Mouse (Mus musculus) gastrocnemius, adult 2 months (tissue): ENCODE results near the gene Shc1. TPM values are rescaled to one million over a fixed set of nuclear protein-coding genes. Genes with fewer than 3 reads are reported as not detected.
A peak's percentile ranks its signal among the peaks of the same experiment; 100 is the strongest.

ENCODE experiments used
- DNase-seq: peaks from one replicate; pipeline ENCODE4 v3.0.0; 2022
- H3K27ac ChIP-seq: fragments of 200-600 bp; 2 replicates; pipeline ENCODE4 v1.8.1; 2022; ENCODE audit warnings: mild to moderate bottlenecking
- H3K4me3 ChIP-seq: fragments of 200-600 bp; 2 replicates; pipeline ENCODE4 v1.8.1; 2022; ENCODE audit warnings: mild to moderate bottlenecking, moderate library complexity
- CTCF ChIP-seq: fragments of 200-600 bp; IDR thresholded peaks from 2 replicates; pipeline ENCODE4 v1.8.1; 2022; ENCODE audit warnings: antibody characterized with exemption, mild to moderate bottlenecking, moderate library complexity
- intact Hi-C: fragments of 180-260 bp; cut with DNase I; formaldehyde crosslinking; loops from one replicate; pipeline ENCODE4 v1.15.1; 2025
- total RNA-seq, 2 experiments: library from RNA; stranded (reverse); gene quantifications; 2 replicates each; pipeline ENCODE4 v1.2.3; 2021

Gene Shc1
- total RNA-seq, 2 experiments from 2014 or later, result 15.0 to 17.2 TPM

GRCm38 (mm10) chr3:89411490-89412393 lies 6.5 kb upstream of the Shc1 start, which contains the start of gene Flad1:
Gene Flad1, minus strand, starts transcription at chr3:89411870.
- TF ChIP-seq CTCF, result no peak
- intact Hi-C loops, result loop anchor here (2.0 kb wide), 1 partner anchor 15 kb away; no protein-coding TSS in a partner anchor
- peak within 1 kb of the TSS; percentile 91 for H3K27ac ChIP-seq
- peak; percentile 95 for DNase-seq
- H3K4me3 ChIP-seq, result peak within 1 kb of the TSS; percentile 91

DNA sequence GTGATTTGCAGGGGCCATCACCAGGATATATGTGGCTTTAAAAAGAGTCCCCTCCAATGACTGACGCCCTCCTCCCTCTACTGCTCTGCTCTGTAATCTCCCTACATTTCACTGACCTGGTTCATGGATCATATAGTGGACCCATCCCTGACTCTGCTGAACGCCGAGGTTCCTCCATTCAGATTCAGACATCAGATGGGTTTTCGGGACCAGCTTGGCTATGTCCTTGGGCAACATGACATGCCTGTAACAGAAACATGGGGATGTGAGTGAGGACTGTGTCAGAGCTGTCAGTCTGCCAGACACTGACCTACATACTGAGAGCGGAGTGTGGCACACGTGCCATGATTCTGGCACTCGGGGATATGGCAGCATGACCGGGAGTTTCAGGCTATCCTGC lies 2.1 kb upstream of the Shc1 start:
- intact Hi-C loops, result no loop called here
- no peak overlapping the region for H3K4me3 ChIP-seq
- TF ChIP-seq CTCF, result no peak
- DNase-seq, result no peak
- H3K27ac ChIP-seq, result no peak overlapping the region

- no peak for DNase-seq
- intact Hi-C loops, result no loop called here
- no peak for TF ChIP-seq CTCF
These were observed 1.1 kb upstream of the Shc1 start for GRCm38 (mm10) chr3:89417131-89417530.

DNA sequence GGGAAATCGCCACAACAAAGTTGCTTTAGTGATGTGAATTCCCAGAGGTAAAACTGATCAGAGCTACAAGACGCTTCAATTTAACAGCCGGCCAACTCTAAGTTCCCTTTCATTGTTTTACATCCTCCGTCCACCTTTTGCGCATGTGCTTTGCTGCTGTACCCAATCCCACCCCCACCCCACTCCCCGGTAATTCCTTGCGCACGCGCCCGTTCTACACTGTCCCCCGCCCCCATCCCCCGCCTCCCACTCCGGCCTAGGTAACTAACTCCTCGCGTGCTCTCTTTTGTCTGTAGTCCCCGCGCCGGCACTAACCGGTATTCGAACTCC lies 438 bp upstream of the Shc1 start:
- peak overlapping the region; percentile 94 for H3K27ac ChIP-seq
- intact Hi-C loops, result no loop called here
- no peak for DNase-seq
- TF ChIP-seq CTCF, result no peak
- H3K4me3 ChIP-seq, result peak overlapping the region; percentile 85

More at GRCm38 (mm10) chr3:89417131-89417530, 1.1 kb upstream of the Shc1 start:
- H3K27ac ChIP-seq, result no peak overlapping the region
- H3K4me3 ChIP-seq, result peak overlapping the region; percentile 85

DNA sequence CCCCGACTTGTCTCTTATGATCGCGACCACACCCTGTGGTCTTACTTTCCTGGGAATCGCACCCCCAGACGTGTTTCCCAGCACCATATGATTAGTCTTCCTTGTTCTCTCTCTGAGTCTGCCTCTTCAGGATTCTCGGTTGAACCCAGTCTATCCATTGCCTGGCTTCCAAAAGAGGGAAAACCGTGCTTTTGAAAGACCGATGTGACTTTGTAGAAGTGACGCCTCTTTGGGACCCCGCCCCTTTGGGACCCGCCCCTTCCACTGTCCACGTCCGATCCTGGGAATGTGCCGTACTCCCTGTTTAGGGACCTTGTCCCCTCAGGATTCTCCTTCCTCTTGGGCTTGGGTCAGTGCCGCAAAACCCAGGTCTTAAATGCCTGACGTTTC lies 613 bp downstream of the Shc1 start:
- intact Hi-C loops, result no loop called here
- DNase-seq, result peak; percentile 86
- Histone ChIP-seq H3K4me3 (peak overlapping the region; percentile 85), H3K27ac (peak overlapping the region; percentile 94)
- no peak for TF ChIP-seq CTCF

DNA sequence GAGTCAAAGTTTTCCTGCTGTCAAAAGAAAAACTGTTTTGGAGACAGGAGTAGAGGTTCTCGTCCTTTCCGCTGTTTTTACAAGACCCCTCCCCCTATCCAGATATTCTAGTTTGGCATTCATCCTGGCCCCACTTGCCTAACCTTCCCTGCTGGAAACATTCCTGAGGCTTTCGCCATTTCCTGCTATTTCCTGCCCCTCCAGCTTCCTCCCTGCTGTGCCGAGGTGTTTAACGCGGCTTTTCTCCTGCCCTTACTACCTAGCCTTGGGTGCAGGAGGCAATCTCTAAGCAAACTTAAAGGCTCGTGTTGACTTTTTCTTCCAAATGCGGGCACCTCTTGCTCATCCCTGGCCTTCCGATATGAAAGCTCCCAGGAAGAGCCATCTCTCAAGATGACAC lies 1.3 kb downstream of the Shc1 start:
- TF ChIP-seq CTCF, result no peak
- Histone ChIP-seq H3K27ac (peak overlapping the region; percentile 94), H3K4me3 (peak overlapping the region; percentile 85)
- intact Hi-C loops, result no loop called here
- DNase-seq, result peak; percentile 67

- no peak for DNase-seq
- Histone ChIP-seq H3K4me3 (peak overlapping the region; percentile 85), H3K27ac (peak overlapping the region; percentile 94)
- no peak for TF ChIP-seq CTCF
- intact Hi-C loops, result no loop called here
These were observed 1.7 kb downstream of the Shc1 start for GRCm38 (mm10) chr3:89419981-89420380.

DNA sequence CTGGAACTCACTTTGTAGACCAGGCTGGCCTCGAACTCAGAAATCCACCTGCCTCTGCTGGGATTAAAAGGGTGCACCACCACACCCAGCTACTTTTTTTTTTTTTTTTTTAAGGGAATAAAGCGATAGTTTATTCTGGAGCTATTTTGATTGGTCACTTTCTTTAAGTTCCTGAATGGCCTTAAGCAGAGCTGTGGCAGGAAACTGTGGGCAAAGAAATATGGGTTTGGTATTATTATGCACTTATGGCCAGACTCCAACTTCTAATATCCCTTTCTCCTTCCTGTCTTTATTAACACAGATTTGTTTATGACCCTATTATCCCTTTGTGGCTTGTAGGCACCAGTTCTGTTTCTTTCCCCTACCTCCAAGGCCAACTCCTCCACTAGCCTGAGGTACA lies 2.2 kb downstream of the Shc1 start:
- no peak for DNase-seq
- Histone ChIP-seq H3K4me3 (peak overlapping the region; percentile 67), H3K27ac (peak overlapping the region; percentile 94)
- TF ChIP-seq CTCF, result no peak
- intact Hi-C loops, result no loop called here

DNA sequence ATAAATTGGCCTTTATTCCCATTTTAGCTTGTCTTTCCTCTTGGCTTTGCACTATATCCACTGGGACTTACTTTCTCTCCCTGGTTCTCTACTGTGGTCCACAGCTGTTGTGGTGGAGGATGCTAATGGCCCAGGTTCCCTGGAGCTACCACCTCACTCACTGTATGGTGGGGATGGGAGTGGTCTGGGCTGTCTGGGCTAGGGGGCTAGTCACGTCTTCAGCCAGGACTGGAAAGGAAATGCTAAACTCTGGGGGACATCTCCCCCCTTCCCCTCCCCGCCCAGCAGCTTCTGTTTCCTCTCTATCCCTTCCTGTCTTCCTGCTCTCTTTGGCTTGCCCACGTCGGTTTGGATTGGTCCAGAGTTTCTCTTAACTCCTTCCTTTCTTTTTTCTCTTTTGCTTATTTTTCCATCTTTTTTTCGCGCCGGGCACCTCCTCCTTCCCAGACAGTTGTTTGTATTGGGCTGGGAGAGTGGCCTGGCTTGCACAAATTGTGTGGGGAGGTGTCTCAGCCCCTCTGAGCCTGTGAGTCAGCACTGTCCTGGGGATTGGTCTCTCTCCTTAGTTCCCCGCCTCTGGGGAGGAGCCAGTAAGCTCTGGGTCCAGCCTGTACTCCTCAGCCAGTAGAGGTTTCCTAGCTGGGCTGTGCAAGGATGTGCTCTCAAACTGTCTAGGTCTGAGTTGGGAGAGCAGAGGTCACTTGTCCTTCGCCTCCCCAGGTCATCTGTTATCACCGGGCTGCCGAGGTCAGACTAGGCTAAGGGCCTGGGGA lies 2.9 kb downstream of the Shc1 start:
- peak; percentile 90 for DNase-seq
- Histone ChIP-seq H3K27ac (peak overlapping the region; percentile 94), H3K4me3 (peak overlapping the region; percentile 67)
- intact Hi-C loops, result no loop called here
- no peak for TF ChIP-seq CTCF

DNA sequence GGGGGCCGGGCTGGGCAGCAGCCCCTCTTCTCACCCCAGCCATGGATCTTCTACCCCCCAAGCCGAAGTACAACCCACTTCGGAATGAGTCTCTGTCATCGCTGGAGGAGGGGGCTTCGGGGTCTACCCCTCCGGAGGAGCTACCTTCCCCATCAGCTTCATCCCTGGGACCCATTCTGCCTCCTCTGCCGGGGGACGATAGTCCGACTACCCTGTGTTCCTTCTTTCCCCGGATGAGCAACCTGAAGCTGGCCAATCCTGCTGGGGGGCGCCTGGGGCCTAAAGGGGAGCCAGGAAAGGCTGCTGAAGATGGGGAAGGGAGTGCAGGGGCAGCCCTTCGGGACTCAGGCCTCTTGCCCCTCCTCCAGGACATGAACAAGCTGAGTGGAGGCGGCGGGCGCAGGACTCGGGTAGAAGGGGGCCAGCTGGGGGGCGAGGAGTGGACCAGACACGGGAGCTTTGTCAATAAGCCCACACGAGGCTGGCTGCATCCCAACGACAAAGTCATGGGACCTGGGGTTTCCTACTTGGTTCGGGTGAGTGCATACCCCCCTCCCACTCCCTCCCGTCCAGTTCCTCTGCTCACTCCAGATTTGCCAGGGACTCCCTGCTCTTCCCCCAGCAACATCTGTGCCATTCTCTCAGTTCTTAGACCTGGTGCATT lies 3.7 kb downstream of the Shc1 start:
- peak overlapping the region; percentile 67 for H3K4me3 ChIP-seq
- DNase-seq, result peak; percentile 48
- H3K27ac ChIP-seq, result peak overlapping the region; percentile 94
- intact Hi-C loops, result no loop called here
- TF ChIP-seq CTCF, result no peak

GRCm38 (mm10) chr3:89422556-89423205 lies 4.4 kb downstream of the Shc1 start:
- intact Hi-C loops, result no loop called here
- peak overlapping the region; percentile 43 for H3K27ac ChIP-seq
- TF ChIP-seq CTCF, result no peak
- H3K4me3 ChIP-seq, result peak overlapping the region; percentile 67
- DNase-seq, result no peak

DNA sequence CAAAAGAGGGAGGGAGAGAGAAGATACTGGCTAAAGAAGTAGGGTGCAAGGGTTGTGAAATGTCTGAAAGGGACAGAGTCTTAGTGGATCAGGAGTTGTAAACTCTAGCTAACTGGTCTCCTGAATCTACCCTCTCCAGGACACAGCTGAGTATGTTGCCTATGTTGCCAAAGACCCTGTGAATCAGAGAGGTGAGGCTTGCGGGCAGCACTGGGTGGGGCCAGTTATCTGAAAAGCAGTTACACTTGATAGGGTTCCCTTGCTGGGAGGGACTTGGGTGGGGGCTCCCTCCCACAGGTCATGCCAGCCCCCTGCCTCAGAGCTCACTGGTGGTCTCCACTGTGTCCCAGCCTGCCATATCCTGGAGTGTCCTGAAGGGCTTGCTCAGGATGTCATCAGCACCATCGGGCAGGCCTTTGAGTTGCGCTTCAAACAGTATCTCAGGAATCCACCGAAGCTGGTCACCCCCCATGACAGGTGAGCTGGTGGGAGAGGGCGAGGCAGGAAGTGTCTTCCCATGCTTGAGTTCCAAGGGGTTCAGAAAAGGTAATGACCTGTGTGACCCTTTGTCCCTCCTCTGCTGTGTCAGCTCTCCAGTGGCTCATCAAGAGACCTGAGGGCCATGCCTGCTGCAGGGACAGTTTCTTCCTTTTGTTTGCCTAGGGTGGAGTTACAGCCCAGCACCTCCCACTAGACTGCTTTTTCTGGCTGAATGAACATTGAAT lies 6.3 kb downstream of the Shc1 start:
- no peak for DNase-seq
- intact Hi-C loops, result no loop called here
- TF ChIP-seq CTCF, result no peak
- Histone ChIP-seq H3K4me3 (no peak overlapping the region), H3K27ac (no peak overlapping the region)
